Mouse (Mus musculus): ENCODE measurements around the gene Arl13b. TPM values are rescaled to one million over a fixed set of nuclear protein-coding genes. Genes with fewer than 3 reads are reported as not detected.

The Arl13b gene
- polyA plus RNA-seq, 1 experiment from 2014 or later = 9.4 TPM

- Histone ChIP-seq H3K27me3 (ENCODE audit: control insufficient read depth, insufficient read depth, low read length) (no peaks in the 10 kb centered on the region), H3K4me1 (ENCODE audit: control insufficient read depth, insufficient read depth, low read length) (no peaks in the 10 kb centered on the region), H3K4me3 (ENCODE audit: low read length) (no peak overlapping the region), H3K9me3 (replicated peaks; ENCODE audit: control insufficient read depth, low read length) (peaks cover 6% of the 10 kb centered on the region; the same call in 1 of the 2 replicates), H3K4me2 (ENCODE audit: low read depth, low read length) (no peak overlapping the region), H3K27ac (ENCODE audit: low read length) (no peak overlapping the region), H3K36me3 (ENCODE audit: control insufficient read depth, insufficient read depth) (no peaks in the 10 kb centered on the region), H3K9ac (ENCODE audit: low read length) (no peak overlapping the region)
- WGBS = 70% methylated on average over 6 of the region's 6 CpGs
- ATAC-seq (replicated peaks; ENCODE audit: extremely low read depth, insufficient read depth, low FRiP score) = no peak
Measured at GRCm38 (mm10) chr16:62755307-62755706, 91.5 kb downstream of the Arl13b start.

GRCm38 (mm10) chr16:62753597-62753996 lies 93.2 kb downstream of the Arl13b start:
- Histone ChIP-seq H3K9ac (ENCODE audit: low read length) (no peak overlapping the region), H3K4me2 (ENCODE audit: low read depth, low read length) (no peak overlapping the region), H3K27ac (ENCODE audit: low read length) (no peak overlapping the region), H3K36me3 (ENCODE audit: control insufficient read depth, insufficient read depth) (no peaks in the 10 kb centered on the region), H3K4me1 (ENCODE audit: control insufficient read depth, insufficient read depth, low read length) (no peaks in the 10 kb centered on the region), H3K4me3 (ENCODE audit: low read length) (no peak overlapping the region), H3K27me3 (ENCODE audit: control insufficient read depth, insufficient read depth, low read length) (no peaks in the 10 kb centered on the region), H3K9me3 (replicated peaks; ENCODE audit: control insufficient read depth, low read length) (peaks cover 4% of the 10 kb centered on the region; the same call in 1 of the 2 replicates)
- no peak for ATAC-seq (replicated peaks; ENCODE audit: extremely low read depth, insufficient read depth, low FRiP score)
- 90% methylated on average over 1 of the region's 1 CpGs for WGBS

GRCm38 (mm10) chr16:62753079-62753478 lies 93.8 kb downstream of the Arl13b start:
- Histone ChIP-seq H3K9ac (ENCODE audit: low read length) (no peak overlapping the region), H3K4me3 (ENCODE audit: low read length) (no peak overlapping the region), H3K27me3 (ENCODE audit: control insufficient read depth, insufficient read depth, low read length) (no peaks in the 10 kb centered on the region), H3K4me1 (ENCODE audit: control insufficient read depth, insufficient read depth, low read length) (no peaks in the 10 kb centered on the region), H3K27ac (ENCODE audit: low read length) (no peak overlapping the region), H3K9me3 (replicated peaks; ENCODE audit: control insufficient read depth, low read length) (no peaks in the 10 kb centered on the region), H3K36me3 (ENCODE audit: control insufficient read depth, insufficient read depth) (no peaks in the 10 kb centered on the region), H3K4me2 (ENCODE audit: low read depth, low read length) (no peak overlapping the region)
- no peak for ATAC-seq (replicated peaks; ENCODE audit: extremely low read depth, insufficient read depth, low FRiP score)
- WGBS = 89% methylated on average over 4 of the region's 4 CpGs

GRCm38 (mm10) chr16:62745875-62746274 lies 101.0 kb downstream of the Arl13b start:
- Histone ChIP-seq H3K4me1 (ENCODE audit: control insufficient read depth, insufficient read depth, low read length) (no peaks in the 10 kb centered on the region), H3K9me3 (replicated peaks; ENCODE audit: control insufficient read depth, low read length) (no peaks in the 10 kb centered on the region), H3K4me2 (ENCODE audit: low read depth, low read length) (no peak overlapping the region), H3K36me3 (ENCODE audit: control insufficient read depth, insufficient read depth) (no peaks in the 10 kb centered on the region), H3K9ac (ENCODE audit: low read length) (no peak overlapping the region), H3K4me3 (ENCODE audit: low read length) (no peak overlapping the region), H3K27ac (ENCODE audit: low read length) (no peak overlapping the region), H3K27me3 (ENCODE audit: control insufficient read depth, insufficient read depth, low read length) (no peaks in the 10 kb centered on the region)
- WGBS = 70% methylated on average over 2 of the region's 2 CpGs
- ATAC-seq (replicated peaks; ENCODE audit: extremely low read depth, insufficient read depth, low FRiP score) = no peak

Small RNAs within 50 kb of the gene (microRNA-seq; reads per million reads assigned to microRNA genes)
- not detected for gene Gm25986

Other genes starting within 250 kb of the Arl13b start
- gene Nsun3, start 60.2 kb downstream of the Arl13b start, polyA plus RNA-seq (2015; fragmentation: Nextera tagmentation; extraction: Ambion mirVana) = 5.8 and 7.1 TPM in 2 replicates
- 0.30 and 0.57 TPM in 2 replicates for gene Stx19, start 32.4 kb downstream of the Arl13b start, polyA plus RNA-seq (2015; fragmentation: Nextera tagmentation; extraction: Ambion mirVana)
- 20.3 and 23.0 TPM in 2 replicates for gene Pros1, start 7.3 kb upstream of the Arl13b start, polyA plus RNA-seq (2015; fragmentation: Nextera tagmentation; extraction: Ambion mirVana)